Mouse (Mus musculus) spleen, adult 2 months (tissue): ENCODE data around the gene Tfeb.

ENCODE experiments used
- CTCF ChIP-seq: fragments of 200-500 bp; IDR thresholded peaks from 2 replicates; pipeline ENCODE4 v1.5.1; 2011; ENCODE audit warnings: mild to moderate bottlenecking, inconsistent platforms; ENCODE audit not compliant: insufficient read depth, insufficient read length, insufficient replicate concordance; ENCODE audit errors: extremely low read depth
- POLR2A ChIP-seq: fragments of 200-500 bp; IDR thresholded peaks from 2 replicates; pipeline ENCODE4 v1.6.1; 2011; ENCODE audit warnings: low read depth, low read length, inconsistent platforms

DNA sequence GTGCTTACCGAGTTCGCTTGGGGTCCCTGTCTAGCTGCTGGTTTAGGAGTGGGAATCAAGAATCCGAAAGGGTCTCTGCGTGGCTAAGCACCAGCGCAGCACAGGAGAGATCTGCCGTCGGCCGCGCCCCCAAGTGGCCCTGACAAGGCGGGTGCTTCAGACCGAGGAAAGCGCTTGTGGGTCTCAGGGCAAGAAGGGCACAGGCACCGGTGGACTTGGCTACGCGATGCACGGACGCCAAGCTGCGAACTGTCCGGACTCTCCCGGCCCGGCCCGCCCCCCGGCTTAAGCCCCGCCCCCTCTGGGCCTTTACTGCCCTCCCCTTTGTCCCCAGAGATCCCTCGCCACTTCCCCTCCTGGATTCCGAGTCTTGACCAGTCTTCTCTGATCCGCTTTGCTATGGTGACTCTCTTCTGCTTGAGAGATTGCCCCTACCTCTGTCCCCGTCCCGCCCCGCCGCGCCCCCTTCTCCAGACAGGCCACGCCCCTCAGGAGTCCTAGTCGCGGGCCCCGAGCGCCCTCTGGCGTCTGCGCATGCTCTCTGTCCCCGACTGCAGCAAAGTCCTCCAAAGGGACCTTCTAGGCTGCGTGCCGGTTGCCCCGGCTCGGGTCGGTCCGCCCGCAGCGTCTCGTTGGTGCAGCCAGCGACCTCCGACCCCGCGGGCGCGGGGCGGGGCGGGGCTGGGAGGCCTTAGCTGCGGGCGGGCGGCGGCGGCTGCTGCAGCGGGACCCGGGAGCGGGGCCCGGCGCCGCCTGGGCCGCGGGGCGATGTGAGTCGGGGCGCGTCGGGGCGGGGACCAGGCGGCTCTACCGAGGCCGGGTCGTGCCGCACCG lies 42.1 kb upstream of the Tfeb start, which contains the start of gene Prickle4:
- TF ChIP-seq POLR2A (no peak), CTCF (peak; percentile 94)
